Mouse (Mus musculus) layer of hippocampus, adult 2 months (tissue): Measurements from ENCODE around the gene Grhl1. TPM values are rescaled to one million over a fixed set of nuclear protein-coding genes. Genes with fewer than 3 reads are reported as not detected.
"Not testable (repeated sequence)": the region's sequence is repeated elsewhere in the genome, so short reads cannot be mapped to it uniquely, and the experiment has no call there.

Experiments
- DNase-seq, 2 experiments: peaks; one replicate each; pipeline ENCODE4 v3.0.0; 2022; ENCODE audit warnings: low spot score in 2 of 2
- H3K27ac ChIP-seq: fragments of 200-600 bp; 2 replicates; pipeline ENCODE4 v1.8.1; 2022
- H3K4me3 ChIP-seq: fragments of 200-600 bp; 2 replicates; pipeline ENCODE4 v1.8.1; 2022; ENCODE audit warnings: mild to moderate bottlenecking
- CTCF ChIP-seq: fragments of 200-600 bp; conservative IDR thresholded peaks from 2 replicates; pipeline ENCODE4 v1.8.1; 2022; ENCODE audit warnings: antibody characterized with exemption, mild to moderate bottlenecking, moderate library complexity
- total RNA-seq, 2 experiments: library from RNA; stranded (reverse); gene quantifications; 2 replicates each; pipeline ENCODE4 v1.2.3; 2021

The Grhl1 gene
- total RNA-seq, 2 experiments from 2014 or later, result 30.2 to 32.5 TPM

- H3K27ac ChIP-seq, result no peak overlapping the region
- TF ChIP-seq CTCF, result no peak
- H3K4me3 ChIP-seq, result no peak overlapping the region
- no peak for DNase-seq
Measured at GRCm38 (mm10) chr12:24632404-24632803, 60.3 kb downstream of the Grhl1 start.

GRCm38 (mm10) chr12:24633753-24634191, 61.7 kb downstream of the Grhl1 start:
- peak overlapping the region; percentile 57; the same call in 1 of the 2 replicates for H3K27ac ChIP-seq
- TF ChIP-seq CTCF, result no peak
- DNase-seq, result no peak

GRCm38 (mm10) chr12:24634212-24634611, 62.1 kb downstream of the Grhl1 start:
- Histone ChIP-seq H3K27ac (peak overlapping the region; percentile 57; the same call in 1 of the 2 replicates), H3K4me3 (no peak overlapping the region)
- no peak for DNase-seq
- TF ChIP-seq CTCF, result no peak

More at GRCm38 (mm10) chr12:24633753-24634191, 61.7 kb downstream of the Grhl1 start:
- H3K4me3 ChIP-seq, result no peak overlapping the region

GRCm38 (mm10) chr12:24634648-24635047, 62.6 kb downstream of the Grhl1 start:
- no peak for DNase-seq
- Histone ChIP-seq H3K4me3 (no peak overlapping the region), H3K27ac (0 out of 2 replicates have a peak overlapping the region, but pooled peaks have one; percentile 32)
- no peak for TF ChIP-seq CTCF

DNA sequence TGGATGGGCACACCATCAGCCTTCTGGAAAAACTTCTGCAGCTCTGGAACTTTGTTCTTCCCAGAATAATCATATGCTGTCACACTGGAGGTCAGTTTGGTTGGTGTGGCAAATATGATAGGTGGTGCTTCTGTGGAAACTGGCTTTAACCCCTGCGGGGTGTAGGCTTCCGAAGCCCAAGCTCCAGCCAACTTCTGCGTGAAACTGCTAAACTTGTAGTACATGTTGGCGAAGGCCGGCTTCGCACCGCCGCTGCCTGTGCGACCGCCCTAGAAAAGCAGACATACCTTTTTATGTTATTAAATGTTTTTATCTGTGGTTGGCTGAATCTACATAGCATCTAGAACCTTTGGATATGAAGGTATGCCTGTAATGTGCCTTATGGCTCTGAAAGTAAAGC, 66.7 kb downstream of the Grhl1 start:
- not testable (repeated sequence) for H3K27ac ChIP-seq, DNase-seq, H3K4me3 ChIP-seq

GRCm38 (mm10) chr12:24642370-24642802, 70.3 kb downstream of the Grhl1 start:
- DNase-seq, result peak; percentile 63 to 69
- no peak for TF ChIP-seq CTCF
- Histone ChIP-seq H3K27ac (no peak overlapping the region), H3K4me3 (no peak overlapping the region)

DNA sequence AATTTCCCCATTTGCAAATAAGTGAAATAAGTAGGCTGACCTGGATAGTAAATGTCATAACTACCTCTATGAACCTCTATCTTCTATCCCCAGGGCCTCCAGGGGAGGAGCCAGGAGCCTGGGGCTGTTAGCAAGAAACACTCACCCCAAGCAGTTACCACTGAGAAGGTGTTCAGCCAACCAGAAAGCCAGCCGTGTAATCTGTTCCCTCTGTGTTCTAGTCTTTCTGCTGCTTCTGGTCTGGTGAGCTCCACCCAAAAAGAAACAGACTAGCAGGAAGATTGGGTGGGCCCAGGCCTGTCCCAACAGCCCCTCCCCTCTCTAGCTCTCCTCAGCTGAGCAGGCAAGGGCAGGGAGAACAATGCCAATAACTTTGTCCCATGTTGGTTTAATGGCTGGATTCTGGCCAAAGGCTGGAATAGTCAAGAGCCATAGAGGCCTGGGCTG, 72.1 kb downstream of the Grhl1 start:
- DNase-seq, result no peak
- Histone ChIP-seq H3K4me3 (no peak overlapping the region), H3K27ac (no peak overlapping the region)
- no peak for TF ChIP-seq CTCF

- DNase-seq, result no peak
- no peak for TF ChIP-seq CTCF
- H3K4me3 ChIP-seq, result no peak overlapping the region
- H3K27ac ChIP-seq, result no peak overlapping the region
Measured at GRCm38 (mm10) chr12:24645901-24646300, 73.8 kb downstream of the Grhl1 start.

DNA sequence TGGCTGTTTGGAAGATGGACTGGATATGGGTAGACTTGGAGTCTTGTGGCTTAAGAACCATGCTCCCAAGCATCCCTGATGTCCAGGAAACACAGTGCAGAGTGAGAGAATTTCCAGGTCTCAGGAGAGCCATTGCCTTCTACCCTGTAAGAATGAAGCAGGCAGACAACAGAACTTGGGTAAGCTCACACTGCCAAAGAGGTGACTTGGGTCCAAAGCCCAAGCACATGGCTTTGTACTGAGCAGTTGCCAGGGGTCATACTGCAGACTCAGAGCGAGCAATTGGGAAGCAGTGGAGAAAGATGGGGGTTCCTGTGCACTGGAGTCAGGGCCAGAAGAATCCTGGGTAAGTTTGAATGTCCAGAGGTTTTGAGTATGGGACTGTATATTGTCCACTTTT, 76.0 kb downstream of the Grhl1 start:
- H3K4me3 ChIP-seq, result no peak overlapping the region
- no peak overlapping the region for H3K27ac ChIP-seq
- no peak for DNase-seq
- TF ChIP-seq CTCF, result no peak

GRCm38 (mm10) chr12:24650415-24651062, 78.5 kb downstream of the Grhl1 start:
- TF ChIP-seq CTCF, result 0 out of 2 replicates have a peak, but pooled peaks have one; percentile 2
- H3K27ac ChIP-seq, result peak overlapping the region; percentile 96
- DNase-seq, result no peak
- peak overlapping the region; percentile 94 for H3K4me3 ChIP-seq

GRCm38 (mm10) chr12:24651063-24651557, 79.0 kb downstream of the Grhl1 start, which contains the start of gene Klf11:
Gene Klf11, plus strand, starts transcription at chr12:24651274.
- Histone ChIP-seq H3K4me3 (peak within 1 kb of the TSS; percentile 94), H3K27ac (peak within 1 kb of the TSS; percentile 96)
- 0 out of 2 replicates have a peak, but pooled peaks have one; percentile 22 for TF ChIP-seq CTCF
- peak; percentile 96 to 98 for DNase-seq

GRCm38 (mm10) chr12:24651642-24652342, 79.7 kb downstream of the Grhl1 start:
- peak; percentile 88 to 91 for DNase-seq

More at GRCm38 (mm10) chr12:24651642-24652342, 79.7 kb downstream of the Grhl1 start:
- Histone ChIP-seq H3K27ac (peak overlapping the region; percentile 96), H3K4me3 (peak overlapping the region; percentile 94)
- no peak for TF ChIP-seq CTCF
